In genomic region chr4:114924971-114925916, GRCm38 (mm10) we compare ENCODE assay signal across 9 mouse cellular contexts. TPM values are rescaled to one million over a fixed set of nuclear protein-coding genes. Genes with fewer than 3 reads are reported as not detected.
DNase-seq lines count a peak whose midpoint lies in the region; ATAC-seq and TF ChIP-seq lines count a peak whose summit lies in the region.
"Had no signal": no experiment of that assay in that cellular context is flagged by ENCODE, and none has a peak within 500 bp of the region (broad histone marks: within the 10 kb centered on the region; RNA-seq: fewer than 3 reads in every experiment).

No protein-coding gene starts in this region.

- H3K9me3 ChIP-seq in neural tube, embryonic 14.5 days (ENCODE audit: control insufficient read depth, low read length) = no peaks in the 10 kb centered on the region

- no peak for DNase-seq in layer of hippocampus, adult 2 months (ENCODE audit: low spot score in 2 of 2)
- no peak for DNase-seq in layer of hippocampus, adult 11-12 months (ENCODE audit: low spot score)
- peak; percentile 38 for DNase-seq in brain, embryonic 14.5 days (ENCODE audit: low read depth)
- peak; percentile 32 for DNase-seq in heart, postnatal 4 days
- no peak for DNase-seq in liver, adult 2 months (ENCODE audit: extremely low read depth, low read depth, low spot score)
- no peak for DNase-seq in adipocyte (ENCODE audit: low spot score)
- DNase-seq in ovary, postnatal 10 days (ENCODE audit: low spot score) = no peak

- H3K79me2 ChIP-seq in liver, adult 2 months (ENCODE audit: control insufficient read depth, insufficient read depth, low read length) = no peaks in the 10 kb centered on the region

- peak overlapping the region; percentile 49 for H3K4me2 ChIP-seq in neural tube, embryonic 14.5 days (ENCODE audit: low read depth, low read length)

- peak; percentile 56 for ATAC-seq in neural tube, embryonic 14.5 days (ENCODE audit: low read depth)

- no peak for TF ChIP-seq CTCF in layer of hippocampus, adult 2 months (conservative IDR thresholded peaks at IDR 0.05)
- no peak for TF ChIP-seq CTCF in brain, embryonic 14.5 days (IDR thresholded peaks at IDR 0.05; ENCODE audit: borderline replicate concordance, extremely low read depth, insufficient read depth, insufficient read length)
- no peak for TF ChIP-seq CTCF in liver, adult 2 months (IDR thresholded peaks at IDR 0.05; ENCODE audit: low read depth, low read length)

- 0 out of 2 replicates have a peak overlapping the region, but pooled peaks have one; percentile 25 for H3K4me3 ChIP-seq in layer of hippocampus, adult 2 months
- peak overlapping the region; percentile 48; the same call in 1 of the 2 replicates for H3K4me3 ChIP-seq in liver, adult 2 months (ENCODE audit: insufficient read depth, low read depth, low read length)
- H3K4me3 ChIP-seq in neural tube, embryonic 14.5 days (ENCODE audit: low read depth, low read length) = peak overlapping the region; percentile 28

- no peaks in the 10 kb centered on the region for H3K4me1 ChIP-seq in liver, adult 2 months (ENCODE audit: control insufficient read depth, insufficient read depth, low read length)
- peaks cover 4% of the 10 kb centered on the region; the same call in 1 of the 2 replicates for H3K4me1 ChIP-seq in neural tube, embryonic 14.5 days (ENCODE audit: control insufficient read depth, insufficient read depth, low read length)

- no peak for TF ChIP-seq POLR2A in brain, embryonic 14.5 days (IDR thresholded peaks at IDR 0.05; ENCODE audit: borderline replicate concordance, extremely low read depth, insufficient read depth, insufficient read length, poor library complexity, severe bottlenecking)
- TF ChIP-seq POLR2A in liver, adult 2 months (IDR thresholded peaks at IDR 0.05; ENCODE audit: extremely low read depth, insufficient read depth, low read length) = no peak

- H3K9ac ChIP-seq in liver, adult 2 months (ENCODE audit: low read depth, low read length) = peak overlapping the region; percentile 27; the same call in 1 of the 2 replicates
- H3K9ac ChIP-seq in neural tube, embryonic 14.5 days (replicated peaks; ENCODE audit: low read depth, low read length) = 0 out of 2 replicates have a peak overlapping the region, but pooled peaks have one; percentile 28

- no peaks in the 10 kb centered on the region for H3K36me3 ChIP-seq in liver, adult 2 months (ENCODE audit: control insufficient read depth, insufficient read depth, low read length)
- no peaks in the 10 kb centered on the region for H3K36me3 ChIP-seq in neural tube, embryonic 14.5 days (ENCODE audit: control insufficient read depth, insufficient read depth, low read length)

- 2% methylated on average over 124 of the region's 125 CpGs for WGBS in liver, adult 2 months
- WGBS in neural tube, embryonic 14.5 days = under 1% methylated on average over 88 of the region's 125 CpGs

- H3K27ac ChIP-seq in layer of hippocampus, adult 2 months = no peak overlapping the region
- no peak overlapping the region for H3K27ac ChIP-seq in liver, adult 2 months (replicated peaks; ENCODE audit: insufficient read depth, low read depth, low read length)
- no peak overlapping the region for H3K27ac ChIP-seq in neural tube, embryonic 14.5 days (ENCODE audit: low read depth, low read length)

- peaks cover 22% of the 10 kb centered on the region for H3K27me3 ChIP-seq in liver, adult 2 months (ENCODE audit: control insufficient read depth, insufficient read depth, low read length)
- H3K27me3 ChIP-seq in neural tube, embryonic 14.5 days (ENCODE audit: control insufficient read depth, insufficient read depth, low read length) = peaks cover 72% of the 10 kb centered on the region

RNA-seq across cellular contexts. Expression of gene Foxe3, which starts 0.6 kb away (rescaled TPM):
- not detected for total RNA-seq in layer of hippocampus, adult 2 months (2021)
- polyA plus RNA-seq in brain, embryonic 14.5 days (2012; rRNA removed) = 0.10 and 0.19 TPM in 2 replicates
- total RNA-seq in heart, postnatal 4 days (2021) = not detected
- total RNA-seq in liver, adult 2 months (2014; rRNA removed) = not detected in 2 replicates
- polyA plus RNA-seq in liver, adult 2 months (2012; rRNA removed) = not detected in 2 replicates
- not detected in 2 replicates for polyA plus RNA-seq in neural tube, embryonic 14.5 days (2014; fragmentation: Nextera tagmentation; extraction: Ambion mirVana)
- polyA plus RNA-seq: large intestine, adult 2 months had no signal

RNA-seq across cellular contexts. Expression of gene Foxd2, which starts 16.6 kb away (rescaled TPM):
- under 1 TPM in 1 of 2 experiments, not detected in 1; 0.18 TPM for total RNA-seq in layer of hippocampus, adult 2 months (2021)
- 0.93 and 1.1 TPM in 2 replicates for polyA plus RNA-seq in brain, embryonic 14.5 days (2012; rRNA removed)
- total RNA-seq in heart, postnatal 4 days (2021) = under 1 TPM; 0.45 to 0.59 TPM
- 0.07 and 0.09 TPM in 2 replicates for total RNA-seq in liver, adult 2 months (2014; rRNA removed)
- polyA plus RNA-seq in liver, adult 2 months (2012; rRNA removed) = 0.02 TPM in 1 of 2 replicates, not detected in the other
- not detected in 2 replicates for polyA plus RNA-seq in neural tube, embryonic 14.5 days (2014; fragmentation: Nextera tagmentation; extraction: Ambion mirVana)

Comparison
In these comparisons a context has a peak if more than half of its experiments do, and no peak if none do; other contexts are left out.
1. DNase-seq: peak in brain, embryonic 14.5 days (single experiment) and heart, postnatal 4 days (single experiment); none in layer of hippocampus, adult 2 months (0 of 2), layer of hippocampus, adult 11-12 months (single experiment), liver, adult 2 months (single experiment), adipocyte (single experiment) and ovary, postnatal 10 days (single experiment).
2. Peak in every context shown above with its lines, with median percentiles within 50 percentile points of each other: H3K4me3 ChIP-seq.